Mouse (Mus musculus) thymus, adult 2 months (tissue): ENCODE measurements around the gene Llph.

Experiments used
- CTCF ChIP-seq: fragments of 200-500 bp; IDR thresholded peaks from 2 replicates; pipeline ENCODE4 v1.5.1; 2012; ENCODE audit warnings: mild to moderate bottlenecking, control low read depth, low read length, moderate library complexity, borderline replicate concordance; ENCODE audit not compliant: control insufficient read depth, poor library complexity, insufficient read depth; ENCODE audit errors: extremely low read depth
- POLR2A ChIP-seq: fragments of 200-500 bp; IDR thresholded peaks from 2 replicates; pipeline ENCODE4 v1.6.1; 2012; ENCODE audit warnings: mild to moderate bottlenecking, low read length, control low read depth, moderate library complexity; ENCODE audit not compliant: control insufficient read depth, poor library complexity, insufficient read depth; ENCODE audit errors: extremely low read depth

- TF ChIP-seq CTCF (no peak), POLR2A (no peak)
Observed at GRCm38 (mm10) chr10:120182887-120183286, 44.0 kb upstream of the Llph start.
